Mouse (Mus musculus) MN1 (cell line): ENCODE results near the gene Ninl.

Experiments used
- DNase-seq: peaks from one replicate; pipeline ENCODE4 v3.0.0-alpha.2; 2016; ENCODE audit warnings: low spot score

The Ninl gene

DNA sequence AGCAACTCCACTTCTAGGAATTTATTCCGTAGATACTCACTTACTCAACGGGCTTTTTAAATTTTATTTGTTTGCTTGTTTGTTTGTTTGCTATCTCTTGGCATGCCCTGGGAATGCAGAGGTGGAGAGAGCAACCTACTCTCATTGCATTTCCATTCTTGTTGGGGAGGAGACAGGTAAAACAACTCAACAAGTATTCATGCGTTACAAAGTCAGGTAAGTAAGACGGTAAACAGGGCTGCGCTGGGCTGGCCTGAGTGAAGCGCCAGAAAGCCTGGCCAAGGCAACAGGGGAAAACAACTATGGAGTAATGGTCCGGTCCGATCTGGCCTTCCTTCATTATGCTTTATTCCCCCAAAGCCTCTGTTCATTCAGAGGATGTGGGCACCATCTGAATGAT, 136.8 kb downstream of the Ninl start:
- DNase-seq: no peak

DNA sequence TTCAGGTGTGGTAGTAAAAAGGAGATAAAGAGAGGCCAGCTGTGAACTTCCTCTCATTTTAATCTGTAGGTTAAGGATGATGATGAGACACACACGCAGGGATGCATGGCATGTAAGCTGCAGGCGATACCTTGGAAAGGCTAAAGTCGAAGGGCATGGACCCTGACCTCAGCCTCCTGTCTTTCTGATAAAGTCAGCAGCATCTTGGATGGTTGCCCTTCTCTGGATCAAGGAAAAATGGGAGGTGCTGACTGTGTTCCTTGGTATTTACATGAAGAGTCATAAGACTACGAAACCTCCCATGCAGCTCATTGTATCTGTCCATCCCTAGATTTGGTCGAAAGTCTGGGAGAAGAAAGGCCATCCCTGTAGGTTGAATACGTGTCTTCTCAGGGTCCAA, 138.8 kb downstream of the Ninl start:
- DNase-seq: no peak

DNA sequence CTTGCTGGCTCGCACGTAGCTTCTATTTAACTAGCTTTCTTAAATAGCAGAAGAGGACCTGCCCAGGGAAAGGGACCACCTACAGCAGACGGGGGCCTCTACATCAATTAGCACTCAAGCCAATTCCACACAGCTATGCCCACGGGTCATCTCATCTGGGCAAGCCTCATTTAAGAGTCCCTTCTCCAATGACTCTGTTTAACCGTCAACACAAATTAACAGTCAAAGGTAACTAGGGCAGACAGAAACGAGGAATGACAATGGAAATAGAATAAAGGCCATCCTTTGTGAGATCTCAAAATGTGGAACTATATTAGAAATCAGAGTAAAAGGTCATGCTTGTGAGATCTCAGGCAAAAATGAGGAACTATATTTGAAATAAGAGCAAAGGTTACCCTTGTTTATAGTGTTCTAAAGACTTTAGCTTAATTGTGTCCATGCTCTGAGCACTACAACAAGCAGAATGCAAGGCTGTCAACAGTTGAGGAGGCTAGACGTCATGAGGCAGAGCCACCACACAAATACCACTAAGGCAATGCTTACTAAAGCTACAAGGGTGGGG, 143.4 kb downstream of the Ninl start:
- DNase-seq: no peak

DNA sequence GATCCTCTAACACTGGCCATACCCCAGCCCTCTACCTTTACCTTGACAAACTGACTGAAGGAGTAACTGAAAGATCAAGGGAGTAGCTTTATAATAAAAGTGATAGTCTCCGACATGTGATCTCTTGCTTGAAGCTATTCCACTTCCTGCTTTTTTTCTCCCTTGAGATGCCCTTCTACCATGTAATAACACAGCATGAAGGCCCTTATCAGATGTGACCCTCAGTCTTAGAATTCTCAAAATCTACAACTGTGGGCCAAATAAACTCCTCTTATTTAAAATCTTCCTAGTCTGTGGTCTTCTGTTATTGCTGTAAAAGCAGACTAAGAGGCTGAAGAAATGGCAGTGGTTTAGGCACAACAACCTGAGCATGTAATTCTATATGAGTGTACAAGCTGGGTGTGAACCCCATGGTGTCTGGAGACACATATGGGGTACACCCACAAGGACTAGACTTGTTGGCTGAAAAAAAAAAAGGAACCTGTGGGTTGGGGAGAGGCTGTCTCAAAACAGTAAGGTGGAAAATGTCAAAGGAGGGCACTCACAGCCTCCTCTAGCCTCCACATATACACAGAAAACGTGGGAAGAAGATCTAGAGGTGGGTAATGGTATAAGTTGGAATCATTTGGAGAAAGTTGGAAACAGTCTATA, 144.4 kb downstream of the Ninl start:
- DNase-seq: no peak

DNA sequence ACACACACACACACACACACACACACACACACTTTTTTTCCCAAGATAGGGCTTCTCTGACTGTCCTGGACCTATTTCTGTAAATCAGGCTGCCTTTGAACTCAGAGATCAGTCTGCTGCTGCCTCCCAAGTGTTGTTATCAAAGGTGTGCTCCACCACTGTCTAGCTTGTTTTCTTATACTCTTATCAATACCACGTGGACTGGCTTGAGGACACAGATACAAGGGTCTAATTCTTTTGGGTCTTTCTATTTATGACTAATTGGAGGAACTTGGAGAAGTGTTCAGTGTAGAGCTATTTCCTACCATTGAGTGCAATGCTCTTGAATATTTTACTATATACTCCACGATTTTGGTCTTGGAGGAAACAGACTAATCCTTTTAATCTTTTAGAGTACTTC, 151.8 kb downstream of the Ninl start:
- no peak for DNase-seq

DNA sequence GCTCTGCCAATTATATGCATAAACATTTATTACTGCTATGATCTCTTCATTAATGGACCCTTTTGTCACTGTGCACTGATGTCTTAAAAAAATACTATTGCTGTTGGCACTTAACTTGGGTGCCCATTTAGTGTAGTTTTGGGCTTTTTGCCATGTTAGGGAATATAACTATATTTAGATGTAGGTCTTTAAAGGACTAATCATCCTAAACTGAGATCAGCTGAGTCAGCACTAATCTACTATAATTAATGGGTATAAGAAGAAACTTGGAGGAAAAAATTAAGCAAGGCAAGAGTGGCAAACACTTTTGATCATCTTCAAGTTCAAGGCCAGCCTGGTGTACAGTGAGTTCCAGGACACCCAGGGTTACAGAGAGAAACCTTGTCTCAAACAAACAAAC, 152.9 kb downstream of the Ninl start:
- no peak for DNase-seq

DNA sequence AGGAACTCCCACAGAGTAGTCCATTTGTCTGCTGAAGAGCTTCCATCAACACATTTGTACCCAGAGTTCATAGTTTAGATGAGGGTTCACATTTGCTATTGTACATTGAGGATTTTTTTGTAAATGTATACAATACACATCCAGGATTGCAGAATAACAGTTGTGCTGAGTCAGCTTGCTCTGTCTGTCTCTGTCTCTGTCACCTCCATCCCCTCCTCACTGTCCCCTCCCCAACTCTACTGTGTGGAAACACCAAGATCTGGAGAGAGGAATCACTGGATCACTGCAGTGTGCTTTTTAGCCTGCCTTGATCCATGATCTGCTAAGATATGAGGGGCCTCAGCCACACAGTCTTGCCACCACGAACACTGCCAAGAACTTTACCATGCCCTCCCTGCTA, 153.4 kb downstream of the Ninl start:
- no peak for DNase-seq

DNA sequence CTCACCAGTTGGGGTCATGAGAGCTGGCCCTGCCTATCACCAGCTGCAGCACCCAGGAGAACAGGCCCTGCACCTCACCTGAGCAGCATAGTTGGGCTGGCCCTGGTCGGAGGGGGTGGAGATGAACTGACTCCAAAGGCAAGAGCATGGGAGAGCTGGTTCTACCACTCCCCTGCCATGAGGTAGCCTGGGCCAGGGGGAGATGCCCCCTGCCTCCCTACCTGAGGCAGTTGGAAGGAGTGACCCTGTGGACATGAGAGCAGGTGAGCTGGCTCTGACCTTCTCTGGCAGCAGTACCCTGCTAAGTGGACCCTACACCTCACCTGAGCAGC, 154.4 kb downstream of the Ninl start:
- DNase-seq: no peak
